Mouse (Mus musculus): ENCODE measurements at regions not wholly inside any gene's neighbourhood (a gene's known extent, or its start where the extent isn't known, plus 50 kb on each side); places are given as distances from the start of the nearest gene placed in this dataset.
A peak's percentile ranks its signal among the peaks of the same experiment; 100 is the strongest.

DNA sequence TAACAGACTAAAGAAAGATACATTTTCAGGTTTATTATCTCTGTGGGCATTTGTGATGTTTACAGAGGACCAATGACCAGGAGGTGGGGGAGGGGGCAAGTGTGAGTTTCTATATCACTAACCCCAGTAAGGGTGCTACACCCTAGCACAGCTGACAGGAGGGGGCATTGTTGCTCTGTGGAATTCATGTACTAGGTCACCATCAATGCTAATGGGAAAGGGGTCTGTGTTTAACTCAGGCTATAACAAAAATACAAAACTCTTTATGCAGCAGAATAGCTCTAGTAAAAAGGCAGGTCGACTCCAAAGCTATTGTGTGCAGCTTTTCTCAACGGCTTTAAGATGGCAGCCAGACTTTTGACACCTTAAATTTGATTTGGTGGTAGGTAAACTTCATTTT is 181.1 kb upstream of the Lrig3 start:
- no peak for TF ChIP-seq POLR2A (IDR thresholded peaks at IDR 0.05; ENCODE audit: insufficient read depth, low read depth, low read length)
- WGBS = 25% methylated on average over 2 of the region's 2 CpGs
- Histone ChIP-seq H3K4me3 (ENCODE audit: insufficient read depth, low read depth, low read length) (no peak overlapping the region), H3K27ac (ENCODE audit: insufficient read depth, low read depth, low read length) (no peak overlapping the region), H3K4me1 (ENCODE audit: control insufficient read depth, insufficient read depth, low read length) (peaks cover 10% of the 10 kb centered on the region)

DNA sequence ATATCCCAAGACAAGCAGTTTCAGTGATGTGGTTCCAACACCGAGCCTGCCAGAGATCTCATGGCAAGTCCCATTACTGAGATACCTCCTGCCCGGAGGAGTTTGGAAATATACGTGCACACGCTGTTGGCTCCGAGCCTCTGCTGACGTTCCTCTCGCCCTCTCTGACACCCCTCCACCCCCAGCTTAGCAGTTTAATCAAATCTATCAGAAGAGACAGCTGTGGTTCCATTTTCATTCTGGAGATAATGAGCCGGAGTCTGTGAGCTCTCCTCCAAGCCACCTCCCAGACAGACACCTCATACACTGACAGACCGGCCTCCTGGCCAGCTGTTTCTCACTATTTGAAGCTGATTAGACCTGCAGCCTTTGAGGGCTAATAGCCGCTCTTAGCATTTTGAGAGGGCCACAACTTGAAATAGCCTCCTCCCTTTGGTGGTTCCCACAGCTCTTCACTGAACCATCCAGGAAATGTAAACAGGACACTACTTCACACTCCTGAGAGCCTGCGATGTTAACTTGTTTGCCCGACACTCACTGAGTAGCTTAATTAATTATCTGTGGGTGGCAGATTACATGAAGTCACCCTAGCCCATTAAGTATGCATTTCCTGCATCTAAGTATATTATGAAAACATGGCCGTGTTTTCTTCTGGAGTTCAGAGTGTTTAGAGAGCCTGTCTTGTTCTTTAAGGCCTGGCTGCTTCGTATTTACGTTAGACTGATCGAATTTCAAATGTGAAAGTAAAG is 180.3 kb upstream of the Lrig3 start:
- WGBS = 72% methylated on average over 16 of the region's 16 CpGs
- peaks cover 10% of the 10 kb centered on the region for H3K4me1 ChIP-seq (ENCODE audit: control insufficient read depth, insufficient read depth, low read length)
- no peak for TF ChIP-seq CTCF (IDR thresholded peaks at IDR 0.05; ENCODE audit: insufficient read depth, low read depth, low read length)
- no peak for TF ChIP-seq POLR2A (IDR thresholded peaks at IDR 0.05; ENCODE audit: insufficient read depth, low read depth, low read length)
- H3K27ac ChIP-seq (ENCODE audit: insufficient read depth, low read depth, low read length) = no peak overlapping the region
- no peak overlapping the region for H3K4me3 ChIP-seq (ENCODE audit: insufficient read depth, low read depth, low read length)

DNA sequence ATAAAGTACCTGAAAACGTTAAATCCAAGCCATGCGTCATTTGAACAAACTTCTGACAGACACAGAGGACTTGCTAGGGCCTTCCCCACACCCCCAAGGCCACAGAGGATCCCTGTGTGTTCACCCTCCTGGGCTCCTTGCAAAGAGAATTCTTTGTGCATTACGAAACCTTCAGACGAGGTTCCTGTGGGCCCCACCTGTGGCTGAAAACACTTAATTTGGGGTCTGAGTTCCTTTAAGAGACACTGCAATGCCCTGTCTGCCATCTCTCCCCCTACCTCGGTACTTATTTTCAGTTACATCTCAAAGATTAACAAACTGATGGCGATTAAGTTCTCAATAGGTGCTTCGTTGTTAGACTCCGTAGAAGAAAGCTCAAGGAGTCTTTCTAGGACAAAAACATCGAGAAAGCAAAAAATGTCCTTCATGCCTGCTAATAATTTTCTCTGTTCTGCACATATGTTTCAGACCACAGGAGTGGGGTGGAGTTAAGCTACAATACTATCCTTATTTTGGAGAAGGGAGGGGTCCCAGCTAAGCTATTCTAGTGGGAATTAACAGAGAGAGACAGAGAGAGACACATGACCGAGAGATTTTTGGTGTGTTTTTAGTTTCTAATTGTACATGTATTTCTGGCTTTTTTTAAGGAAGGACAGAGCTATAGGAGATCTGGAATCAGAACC is 179.6 kb upstream of the Lrig3 start:
- H3K27ac ChIP-seq (ENCODE audit: insufficient read depth, low read depth, low read length) = no peak overlapping the region
- peaks cover 10% of the 10 kb centered on the region for H3K4me1 ChIP-seq (ENCODE audit: control insufficient read depth, insufficient read depth, low read length)
- WGBS = 60% methylated on average over 10 of the region's 10 CpGs
- H3K4me3 ChIP-seq (ENCODE audit: insufficient read depth, low read depth, low read length) = no peak overlapping the region
- TF ChIP-seq POLR2A (IDR thresholded peaks at IDR 0.05; ENCODE audit: insufficient read depth, low read depth, low read length) (no peak), CTCF (IDR thresholded peaks at IDR 0.05; ENCODE audit: insufficient read depth, low read depth, low read length) (no peak)

DNA sequence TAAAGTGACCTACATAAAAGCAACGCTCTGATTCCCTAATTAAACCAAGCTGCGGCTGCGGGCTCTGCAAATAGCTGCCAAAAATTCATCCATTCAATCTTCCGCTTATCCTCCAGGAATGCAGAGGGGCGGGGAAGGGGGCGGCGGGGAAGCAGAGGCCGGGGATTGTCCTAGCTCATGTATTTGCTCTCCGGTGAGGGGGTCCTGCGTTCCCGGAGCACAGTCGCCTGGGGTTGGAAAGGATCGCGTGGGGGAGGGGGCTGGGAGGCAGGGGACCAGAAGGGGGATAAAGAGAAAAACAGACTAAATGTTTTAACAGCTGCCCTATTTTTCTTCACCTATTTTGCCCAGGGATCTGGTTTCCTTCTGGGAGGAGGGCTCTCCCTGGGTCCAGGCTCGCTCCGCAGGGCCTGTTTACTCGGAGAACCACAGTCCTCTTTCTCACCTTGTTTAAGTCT is 179.1 kb upstream of the Lrig3 start:
- Histone ChIP-seq H3K4me1 (ENCODE audit: control insufficient read depth, insufficient read depth, low read length) (peaks cover 10% of the 10 kb centered on the region), H3K4me3 (ENCODE audit: insufficient read depth, low read depth, low read length) (peak overlapping the region; percentile 18), H3K27ac (ENCODE audit: insufficient read depth, low read depth, low read length) (no peak overlapping the region)
- WGBS = 4% methylated on average over 17 of the region's 17 CpGs
- TF ChIP-seq POLR2A (IDR thresholded peaks at IDR 0.05; ENCODE audit: insufficient read depth, low read depth, low read length) = no peak
- no peak for TF ChIP-seq CTCF (IDR thresholded peaks at IDR 0.05; ENCODE audit: insufficient read depth, low read depth, low read length)

DNA sequence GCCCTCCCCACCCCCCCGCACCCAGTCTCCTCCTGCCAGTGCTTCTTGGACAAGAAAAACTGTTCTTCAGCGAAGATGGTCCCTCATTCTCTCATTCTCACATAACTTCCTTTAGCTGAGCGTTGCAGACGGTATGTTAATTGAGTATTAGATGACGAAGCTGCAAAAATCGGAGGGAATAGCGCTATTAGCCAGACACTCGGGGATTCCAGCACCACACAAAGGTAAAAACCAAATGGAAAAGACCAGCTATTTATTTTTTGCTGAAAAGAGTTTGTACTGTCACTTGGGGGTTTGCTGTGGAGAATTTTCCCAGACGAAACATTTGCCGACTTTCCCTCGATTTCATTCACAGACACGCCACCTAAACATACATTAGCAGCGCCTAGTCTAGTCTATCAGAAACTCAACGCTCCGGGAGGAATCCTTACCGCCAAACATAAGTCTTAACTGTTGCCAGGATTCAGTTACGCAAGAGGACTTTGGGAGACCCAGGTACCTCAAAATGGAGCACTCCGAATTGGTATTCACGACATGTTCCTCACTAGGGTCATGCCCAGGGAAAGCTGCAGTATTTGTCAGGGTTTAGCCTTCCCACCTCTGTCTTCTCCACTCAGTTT is 178.4 kb upstream of the Lrig3 start:
- Histone ChIP-seq H3K27ac (ENCODE audit: insufficient read depth, low read depth, low read length) (no peak overlapping the region), H3K4me1 (ENCODE audit: control insufficient read depth, insufficient read depth, low read length) (peaks cover 10% of the 10 kb centered on the region), H3K4me3 (ENCODE audit: insufficient read depth, low read depth, low read length) (peak overlapping the region; percentile 18; the same call in 1 of the 2 replicates)
- TF ChIP-seq POLR2A (IDR thresholded peaks at IDR 0.05; ENCODE audit: insufficient read depth, low read depth, low read length) (no peak), CTCF (IDR thresholded peaks at IDR 0.05; ENCODE audit: insufficient read depth, low read depth, low read length) (no peak)
- WGBS = 25% methylated on average over 19 of the region's 19 CpGs

DNA sequence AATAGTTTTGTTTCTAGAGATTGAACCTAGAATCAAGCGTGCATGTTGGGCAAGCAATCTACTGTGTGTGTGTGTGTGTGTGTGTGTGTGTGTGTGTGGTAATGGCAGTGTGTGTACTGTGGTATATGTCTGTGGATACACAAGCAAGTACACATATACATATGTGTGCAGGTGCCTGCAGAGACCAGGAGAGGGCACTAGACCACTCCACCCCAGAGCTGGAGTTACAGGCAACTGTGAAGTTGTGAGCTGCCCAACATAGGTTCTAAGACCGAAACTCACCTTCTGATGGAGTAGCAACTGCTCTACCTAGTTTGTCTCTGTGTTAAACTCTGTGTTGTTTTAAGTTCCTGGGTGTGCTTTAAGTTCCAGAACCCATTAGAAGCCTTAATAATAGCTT is 177.7 kb upstream of the Lrig3 start:
- WGBS = 99% methylated on average over 2 of the region's 2 CpGs

DNA sequence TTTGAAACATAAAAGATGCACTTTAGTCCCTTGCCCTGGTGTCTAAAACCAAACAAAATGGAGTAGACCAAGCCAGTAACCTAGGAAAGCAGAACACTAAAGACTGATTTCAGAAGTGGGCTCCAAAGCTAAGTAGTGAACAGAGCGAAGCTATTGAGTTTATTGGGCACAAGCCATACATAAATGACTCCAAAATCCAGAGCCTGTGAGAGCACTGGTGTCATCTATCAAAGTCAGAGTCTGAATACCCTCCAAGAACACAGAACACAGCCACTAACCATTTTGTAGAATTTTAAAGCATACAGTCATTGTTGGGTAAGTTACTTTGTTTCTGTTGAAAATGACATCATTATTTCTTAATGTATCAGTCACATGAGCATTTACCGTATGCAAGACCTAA is 175.0 kb upstream of the Lrig3 start:
- whole genome bisulfite sequencing = 86% methylated on average over 2 of the region's 2 CpGs
- TF ChIP-seq POLR2A (IDR thresholded peaks at IDR 0.05; ENCODE audit: insufficient read depth, low read depth, low read length) (no peak), CTCF (IDR thresholded peaks at IDR 0.05; ENCODE audit: insufficient read depth, low read depth, low read length) (no peak)

More for the DNA sequence above, 177.7 kb upstream of the Lrig3 start:
- TF ChIP-seq CTCF (IDR thresholded peaks at IDR 0.05; ENCODE audit: insufficient read depth, low read depth, low read length) (no peak), POLR2A (IDR thresholded peaks at IDR 0.05; ENCODE audit: insufficient read depth, low read depth, low read length) (no peak)
- Histone ChIP-seq H3K27ac (ENCODE audit: insufficient read depth, low read depth, low read length) (no peak overlapping the region), H3K4me3 (ENCODE audit: insufficient read depth, low read depth, low read length) (no peak overlapping the region), H3K4me1 (ENCODE audit: control insufficient read depth, insufficient read depth, low read length) (peaks cover 10% of the 10 kb centered on the region)

DNA sequence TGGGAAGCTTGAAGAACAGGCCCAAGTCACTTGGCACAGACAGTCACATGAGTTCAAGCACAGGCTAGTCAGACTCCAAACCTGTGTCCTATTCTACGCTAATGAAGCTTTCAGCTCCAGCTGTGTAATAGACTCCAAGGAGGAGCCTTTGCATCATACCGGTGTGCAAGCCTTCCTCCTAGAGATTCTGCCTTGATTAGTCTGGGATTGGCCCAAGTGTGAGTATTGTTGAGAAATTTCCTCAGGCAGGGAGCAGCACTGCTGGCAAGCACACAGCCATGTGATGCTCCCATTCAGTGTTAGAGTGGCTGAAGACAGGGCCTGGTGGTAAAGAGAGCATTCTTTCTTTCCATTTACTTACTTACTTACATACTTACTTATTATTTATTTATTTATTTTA is 171.5 kb upstream of the Lrig3 start:
- TF ChIP-seq POLR2A (IDR thresholded peaks at IDR 0.05; ENCODE audit: insufficient read depth, low read depth, low read length) (no peak), CTCF (IDR thresholded peaks at IDR 0.05; ENCODE audit: insufficient read depth, low read depth, low read length) (no peak)

More for the DNA sequence above, 175.0 kb upstream of the Lrig3 start:
- H3K4me3 ChIP-seq (ENCODE audit: insufficient read depth, low read depth, low read length) = no peak overlapping the region
- no peak overlapping the region for H3K27ac ChIP-seq (ENCODE audit: insufficient read depth, low read depth, low read length)
- peaks cover 6% of the 10 kb centered on the region for H3K4me1 ChIP-seq (ENCODE audit: control insufficient read depth, insufficient read depth, low read length)

DNA sequence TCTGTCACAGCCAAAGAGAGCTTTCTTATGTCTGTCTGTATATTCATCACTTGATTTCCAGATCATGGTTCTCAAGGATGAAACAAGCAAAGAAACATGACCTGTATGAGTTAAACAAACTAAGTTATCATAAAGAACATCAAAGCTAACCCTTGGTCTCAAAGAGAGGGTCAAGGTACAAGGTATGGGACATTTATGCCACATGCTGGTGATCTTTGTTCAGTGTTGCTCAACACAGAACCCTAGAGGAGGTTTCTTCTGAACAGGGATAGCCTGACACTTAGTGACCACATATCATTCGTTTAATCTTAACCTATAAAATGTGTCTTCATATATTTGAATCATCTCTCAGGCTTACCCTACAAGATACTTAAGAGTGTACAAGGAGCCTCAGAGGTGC is 170.6 kb upstream of the Lrig3 start:
- WGBS = 93% methylated on average over 1 of the region's 1 CpGs
- H3K4me1 ChIP-seq (ENCODE audit: control insufficient read depth, insufficient read depth, low read length) = no peaks in the 10 kb centered on the region
- H3K27ac ChIP-seq (ENCODE audit: insufficient read depth, low read depth, low read length) = no peak overlapping the region
- no peak overlapping the region for H3K4me3 ChIP-seq (ENCODE audit: insufficient read depth, low read depth, low read length)
- TF ChIP-seq CTCF (IDR thresholded peaks at IDR 0.05; ENCODE audit: insufficient read depth, low read depth, low read length) = no peak

More for the DNA sequence above, 171.5 kb upstream of the Lrig3 start:
- WGBS = 77% methylated on average over 2 of the region's 2 CpGs
- Histone ChIP-seq H3K27ac (ENCODE audit: insufficient read depth, low read depth, low read length) (no peak overlapping the region), H3K4me1 (ENCODE audit: control insufficient read depth, insufficient read depth, low read length) (no peaks in the 10 kb centered on the region), H3K4me3 (ENCODE audit: insufficient read depth, low read depth, low read length) (no peak overlapping the region)

Data from olfactory bulb, adult 2 months (tissue).